17 mouse cellular contexts compared by ENCODE assay signal in the genomic region with DNA sequence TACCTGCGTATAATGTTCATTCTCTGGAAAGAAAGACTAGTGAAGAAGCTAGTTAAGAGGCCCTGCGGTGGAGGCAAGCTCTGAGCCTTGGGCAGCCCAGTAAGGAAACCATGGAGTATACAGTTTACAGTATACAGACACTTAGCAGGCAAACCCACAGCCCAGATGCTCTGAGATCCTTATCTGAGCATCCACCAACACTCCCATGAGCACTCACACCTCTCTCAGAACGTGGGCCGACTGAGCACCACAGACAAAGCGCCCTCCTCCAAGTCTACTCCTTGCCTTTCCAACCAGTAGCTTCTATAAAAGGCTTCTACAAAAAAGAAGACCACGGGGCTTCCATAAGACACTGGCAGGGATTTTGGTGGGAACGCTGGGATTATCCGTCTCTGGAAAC. TPM values are rescaled to one million over a fixed set of nuclear protein-coding genes. Genes with fewer than 3 reads are reported as not detected.
DNase-seq lines count a peak whose midpoint lies in the region; ATAC-seq and TF ChIP-seq lines count a peak whose summit lies in the region.
"Had no signal": no experiment of that assay in that cellular context is flagged by ENCODE, and none has a peak within 500 bp of the region (broad histone marks: within the 10 kb centered on the region; RNA-seq: fewer than 3 reads in every experiment).

No protein-coding gene starts in this region.

- WGBS in hindbrain, embryonic 13.5 days = 86% methylated on average over 8 of the region's 8 CpGs
- WGBS in hindbrain, embryonic 11.5 days = 94% methylated on average over 8 of the region's 8 CpGs
- 75% methylated on average over 8 of the region's 8 CpGs for WGBS in midbrain, embryonic 15.5 days
- WGBS in midbrain, embryonic 11.5 days = 77% methylated on average over 8 of the region's 8 CpGs

- H3K4me1 ChIP-seq in hindbrain, embryonic 13.5 days (replicated peaks) = peaks cover 89% of the 10 kb centered on the region
- H3K4me1 ChIP-seq in hindbrain, embryonic 11.5 days (replicated peaks; ENCODE audit: control insufficient read depth, insufficient read depth, low read length) = peaks cover 12% of the 10 kb centered on the region
- peaks cover 53% of the 10 kb centered on the region for H3K4me1 ChIP-seq in midbrain, embryonic 15.5 days
- peaks cover 33% of the 10 kb centered on the region for H3K4me1 ChIP-seq in midbrain, embryonic 11.5 days (ENCODE audit: control insufficient read depth, insufficient read depth, low read length)

- no peak overlapping the region for H3K4me3 ChIP-seq in hindbrain, embryonic 13.5 days
- H3K4me3 ChIP-seq in hindbrain, embryonic 11.5 days (ENCODE audit: low read depth, low read length) = no peak overlapping the region
- H3K4me3 ChIP-seq in midbrain, embryonic 15.5 days = no peak overlapping the region
- no peak overlapping the region for H3K4me3 ChIP-seq in midbrain, embryonic 11.5 days (ENCODE audit: low read depth, low read length)
- no peak overlapping the region for H3K4me3 ChIP-seq in left cerebral cortex, adult 2 months
- H3K4me3 ChIP-seq: limb, embryonic 15.5 days; megakaryocyte, embryonic 14.5 days had no signal

- TF ChIP-seq CTCF in left cerebral cortex, adult 2 months (IDR thresholded peaks at IDR 0.05) = no peak

- no peak overlapping the region for H3K4me2 ChIP-seq in hindbrain, embryonic 13.5 days
- H3K4me2 ChIP-seq in hindbrain, embryonic 11.5 days (replicated peaks; ENCODE audit: low read depth, low read length) = no peak overlapping the region
- no peak overlapping the region for H3K4me2 ChIP-seq in midbrain, embryonic 15.5 days
- no peak overlapping the region for H3K4me2 ChIP-seq in midbrain, embryonic 11.5 days
- H3K4me2 ChIP-seq: heart, embryonic 11.5 days; limb, embryonic 15.5 days had no signal

- intact Hi-C loops in left cerebral cortex, adult 2 months (cut with DNase I) = loop anchor here (5.0 kb wide), 1 partner anchor 61 kb away; no protein-coding TSS in a partner anchor
- intact Hi-C loops in left cerebral cortex, postnatal 36 days (cut with DNase I) = no loop called here

- peak overlapping the region; percentile 80 for H3K27ac ChIP-seq in hindbrain, embryonic 13.5 days
- H3K27ac ChIP-seq in hindbrain, embryonic 11.5 days (ENCODE audit: low read depth, low read length) = no peak overlapping the region
- peak overlapping the region; percentile 55 for H3K27ac ChIP-seq in midbrain, embryonic 15.5 days
- H3K27ac ChIP-seq in midbrain, embryonic 11.5 days (ENCODE audit: low read depth, low read length) = no peak overlapping the region
- no peak overlapping the region for H3K27ac ChIP-seq in left cerebral cortex, adult 2 months
- H3K27ac ChIP-seq: hindbrain, postnatal 0 days; limb, embryonic 15.5 days had no signal

- ATAC-seq in hindbrain, embryonic 13.5 days (ENCODE audit: low FRiP score) = no peak
- ATAC-seq in hindbrain, embryonic 11.5 days (ENCODE audit: low FRiP score) = no peak
- ATAC-seq in midbrain, embryonic 15.5 days (replicated peaks) = no peak
- ATAC-seq in midbrain, embryonic 11.5 days (ENCODE audit: low FRiP score) = no peak
- ATAC-seq: hindbrain, postnatal 0 days had no signal

- DNase-seq in hindbrain, embryonic 11.5 days (ENCODE audit: low spot score) = no peak
- DNase-seq in midbrain, embryonic 11.5 days (ENCODE audit: low spot score, missing footprints) = no peak
- peak; percentile 51 to 64 for DNase-seq in left cerebral cortex, adult 2 months (ENCODE audit: extremely low spot score in 1 of 2, low spot score in 2 of 2)
- DNase-seq in left cerebral cortex, postnatal 36 days (ENCODE audit: low spot score in 2 of 2) = peak; percentile 64 to 76
- no peak for DNase-seq in heart, adult 9 months (ENCODE audit: low spot score in 2 of 2)
- DNase-seq in adrenal gland, postnatal 4 days (ENCODE audit: low spot score in 2 of 2) = no peak
- DNase-seq: cerebellum, adult 9-11 months; heart, postnatal 14 days; kidney, adult 18-20 months; kidney, postnatal 25 days; lung, postnatal 14 days had no signal

- H3K9me3 ChIP-seq in hindbrain, embryonic 13.5 days = no peaks in the 10 kb centered on the region
- H3K9me3 ChIP-seq in hindbrain, embryonic 11.5 days (ENCODE audit: control insufficient read depth, low read length) = no peaks in the 10 kb centered on the region
- no peaks in the 10 kb centered on the region for H3K9me3 ChIP-seq in midbrain, embryonic 15.5 days
- H3K9me3 ChIP-seq in midbrain, embryonic 11.5 days (ENCODE audit: control insufficient read depth, low read length) = no peaks in the 10 kb centered on the region
- H3K9me3 ChIP-seq: limb, embryonic 15.5 days had no signal

- no peaks in the 10 kb centered on the region for H3K36me3 ChIP-seq in hindbrain, embryonic 13.5 days
- no peaks in the 10 kb centered on the region for H3K36me3 ChIP-seq in hindbrain, embryonic 11.5 days (ENCODE audit: control insufficient read depth, insufficient read depth, low read length)
- H3K36me3 ChIP-seq in midbrain, embryonic 15.5 days (replicated peaks) = no peaks in the 10 kb centered on the region
- H3K36me3 ChIP-seq in midbrain, embryonic 11.5 days (ENCODE audit: control insufficient read depth, insufficient read depth, low read length) = no peaks in the 10 kb centered on the region
- H3K36me3 ChIP-seq: limb, embryonic 15.5 days had no signal

- no peaks in the 10 kb centered on the region for H3K27me3 ChIP-seq in hindbrain, embryonic 13.5 days
- no peaks in the 10 kb centered on the region for H3K27me3 ChIP-seq in hindbrain, embryonic 11.5 days (ENCODE audit: control insufficient read depth, insufficient read depth, low read length)
- H3K27me3 ChIP-seq in midbrain, embryonic 15.5 days (replicated peaks) = no peaks in the 10 kb centered on the region
- no peaks in the 10 kb centered on the region for H3K27me3 ChIP-seq in midbrain, embryonic 11.5 days (ENCODE audit: control insufficient read depth, insufficient read depth, low read length)
- H3K27me3 ChIP-seq: limb, embryonic 15.5 days; megakaryocyte, embryonic 14.5 days had no signal

- no peak overlapping the region for H3K9ac ChIP-seq in hindbrain, embryonic 13.5 days
- H3K9ac ChIP-seq in hindbrain, embryonic 11.5 days (ENCODE audit: low read depth, low read length) = no peak overlapping the region
- no peak overlapping the region for H3K9ac ChIP-seq in midbrain, embryonic 15.5 days
- no peak overlapping the region for H3K9ac ChIP-seq in midbrain, embryonic 11.5 days (ENCODE audit: low read length)
- H3K9ac ChIP-seq: limb, embryonic 15.5 days had no signal

RNA-seq across cellular contexts. Expression of a gene that starts 51.2 kb away (rescaled TPM):
- polyA plus RNA-seq in hindbrain, embryonic 13.5 days (2015; fragmentation: Nextera tagmentation; extraction: Ambion mirVana) = 42.3 and 42.6 TPM in 2 replicates
- polyA plus RNA-seq in hindbrain, embryonic 11.5 days (2014; fragmentation: Nextera tagmentation; extraction: Ambion mirVana) = 16.9 and 21.0 TPM in 2 replicates
- 52.6 and 59.4 TPM in 2 replicates for polyA plus RNA-seq in midbrain, embryonic 15.5 days (2015; fragmentation: Nextera tagmentation; extraction: Ambion mirVana)
- polyA plus RNA-seq in midbrain, embryonic 11.5 days (2014; fragmentation: Nextera tagmentation; extraction: Ambion mirVana) = 10.4 and 13.3 TPM in 2 replicates
- 10 to 100 TPM; 55.4 to 68.4 TPM for total RNA-seq in left cerebral cortex, adult 2 months (2021)
- total RNA-seq in left cerebral cortex, postnatal 36 days (2021) = 10 to 100 TPM; 48.9 to 69.6 TPM
- total RNA-seq in adrenal gland, postnatal 4 days (2021) = 10 to 100 TPM; 37.2 to 41.6 TPM

Comparison
In these comparisons a context has a peak if more than half of its experiments do, and no peak if none do; other contexts are left out.
1. H3K27ac ChIP-seq: peak in hindbrain, embryonic 13.5 days (single experiment) and midbrain, embryonic 15.5 days (single experiment); none in hindbrain, embryonic 11.5 days (single experiment), midbrain, embryonic 11.5 days (single experiment) and left cerebral cortex, adult 2 months (single experiment).
2. DNase-seq: peak in left cerebral cortex, adult 2 months (2 of 2) and left cerebral cortex, postnatal 36 days (2 of 2); none in hindbrain, embryonic 11.5 days (single experiment), midbrain, embryonic 11.5 days (single experiment), heart, adult 9 months (0 of 2) and adrenal gland, postnatal 4 days (0 of 2).